Mouse (Mus musculus) embryonic facial prominence, embryonic 11.5 days (tissue): ENCODE results near the gene Hap1. TPM values are rescaled to one million over a fixed set of nuclear protein-coding genes. Genes with fewer than 3 reads are reported as not detected.
"Not testable (repeated sequence)": the region's sequence is repeated elsewhere in the genome, so short reads cannot be mapped to it uniquely, and the experiment has no call there.

Experiments used
- ATAC-seq: fragments of 200-750 bp; cut with Nextera tagmentation; replicated peaks from 2 replicates; pipeline ENCODE4 v1.8.0; 2017; ENCODE audit warnings: low read depth; ENCODE audit not compliant: insufficient number of reproducible peaks, low FRiP score, low TSS enrichment
- DNase-seq: peaks from one replicate; pipeline ENCODE4 v3.0.0-alpha.2; 2015; ENCODE audit warnings: low spot score
- H3K27ac ChIP-seq: fragments of 300-500 bp; sonication (generic); replicated peaks from 2 replicates; pipeline ENCODE4 v1.5.1; 2014; ENCODE audit warnings: mild to moderate bottlenecking, low read depth, low read length, control low read depth
- H3K27me3 ChIP-seq: fragments of 300-500 bp; sonication (generic); 2 replicates; pipeline ENCODE4 v1.6.1; 2014; ENCODE audit warnings: mild to moderate bottlenecking, low read length, moderate library complexity, mixed read lengths; ENCODE audit not compliant: control insufficient read depth, insufficient read depth
- H3K36me3 ChIP-seq: fragments of 300-500 bp; sonication (generic); replicated peaks from 2 replicates; pipeline ENCODE4 v1.6.1; 2014; ENCODE audit warnings: low read depth, mild to moderate bottlenecking, low read length, moderate library complexity, mixed read lengths; ENCODE audit not compliant: control insufficient read depth, insufficient read depth
- H3K4me1 ChIP-seq: fragments of 300-500 bp; sonication (generic); 2 replicates; pipeline ENCODE4 v1.6.1; 2014; ENCODE audit warnings: low read length, mixed read lengths; ENCODE audit not compliant: control insufficient read depth, insufficient read depth
- H3K4me2 ChIP-seq: fragments of 300-500 bp; sonication (generic); 2 replicates; pipeline ENCODE4 v1.6.1; 2014; ENCODE audit warnings: low read depth, mild to moderate bottlenecking, control low read depth, low read length, moderate library complexity
- H3K4me3 ChIP-seq: fragments of 300-500 bp; sonication (generic); 2 replicates; pipeline ENCODE4 v1.5.1; 2014; ENCODE audit warnings: low read depth, low read length, control low read depth
- H3K9ac ChIP-seq: fragments of 300-500 bp; sonication (generic); replicated peaks from 2 replicates; pipeline ENCODE4 v1.6.1; 2014; ENCODE audit warnings: mild to moderate bottlenecking, control low read depth, low read length
- H3K9me3 ChIP-seq: fragments of 300-500 bp; sonication (generic); replicated peaks from 2 replicates; pipeline ENCODE4 v1.6.1; 2016; ENCODE audit warnings: mild to moderate bottlenecking, low read length, inconsistent platforms, mixed read lengths; ENCODE audit not compliant: control insufficient read depth
- WGBS: fragments of 180-500 bp; shearing (Covaris S2); extraction: QIAGEN DNeasy Blood & Tissue Kit; methylation state at CpG from one replicate; pipeline ENCODE4 v1.1.7; 2014; 5-methylcytosine and 5-hydroxymethylcytosine counted together
- polyA plus RNA-seq: library from polyadenylated mRNA; unstranded; fragments of >200 nt; fragmentation: Nextera tagmentation; extraction: Ambion mirVana; gene quantifications from 2 replicates; pipeline ENCODE4 v1.2.1, GENCODE M21; 2014

Gene Hap1
- polyA plus RNA-seq, 1 experiment from 2014 or later, result 5.5 TPM

DNA sequence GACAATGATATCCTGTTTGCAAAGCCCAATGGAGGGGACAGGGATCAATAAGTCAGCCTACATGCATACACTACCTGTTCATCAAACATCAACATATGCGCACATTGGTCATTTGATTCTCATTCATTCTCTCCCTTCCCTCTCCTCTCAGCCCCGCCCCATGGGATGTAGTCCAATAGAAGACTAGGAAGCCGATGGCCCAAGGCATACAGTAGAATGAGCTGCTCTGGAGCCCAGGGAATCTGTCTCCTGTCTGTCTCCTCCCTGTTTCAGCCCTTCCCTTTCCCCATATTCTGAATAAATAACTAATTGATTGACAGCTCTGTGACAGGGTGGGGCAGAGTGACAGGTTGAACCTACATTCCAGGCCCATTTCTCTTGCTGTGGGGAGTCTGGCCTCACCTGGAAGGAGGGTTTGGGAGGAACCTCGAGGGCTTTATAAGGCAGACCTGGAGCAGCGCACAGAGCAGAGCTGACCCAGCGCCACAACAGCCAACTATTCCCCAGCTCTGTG is 21.9 kb downstream of the Hap1 start, which contains the start of gene Gast:
TSS of gene Gast (plus strand) at position 464 of the 514 bp plus-strand sequence.
- H3K36me3 ChIP-seq, result no peaks in the 10 kb centered on the region
- H3K4me3 ChIP-seq, result no peak within 1 kb of the TSS
- H3K4me2 ChIP-seq, result no peak within 1 kb of the TSS
- no peak within 1 kb of the TSS for H3K27ac ChIP-seq
- H3K27me3 ChIP-seq, result no peaks in the 10 kb centered on the region
- 75% methylated on average over 6 of the region's 6 CpGs for WGBS
- no peak for DNase-seq
- no peaks in the 10 kb centered on the region for H3K4me1 ChIP-seq
- H3K9ac ChIP-seq, result no peak within 1 kb of the TSS
- no peak for ATAC-seq
- no peaks in the 10 kb centered on the region for H3K9me3 ChIP-seq

DNA sequence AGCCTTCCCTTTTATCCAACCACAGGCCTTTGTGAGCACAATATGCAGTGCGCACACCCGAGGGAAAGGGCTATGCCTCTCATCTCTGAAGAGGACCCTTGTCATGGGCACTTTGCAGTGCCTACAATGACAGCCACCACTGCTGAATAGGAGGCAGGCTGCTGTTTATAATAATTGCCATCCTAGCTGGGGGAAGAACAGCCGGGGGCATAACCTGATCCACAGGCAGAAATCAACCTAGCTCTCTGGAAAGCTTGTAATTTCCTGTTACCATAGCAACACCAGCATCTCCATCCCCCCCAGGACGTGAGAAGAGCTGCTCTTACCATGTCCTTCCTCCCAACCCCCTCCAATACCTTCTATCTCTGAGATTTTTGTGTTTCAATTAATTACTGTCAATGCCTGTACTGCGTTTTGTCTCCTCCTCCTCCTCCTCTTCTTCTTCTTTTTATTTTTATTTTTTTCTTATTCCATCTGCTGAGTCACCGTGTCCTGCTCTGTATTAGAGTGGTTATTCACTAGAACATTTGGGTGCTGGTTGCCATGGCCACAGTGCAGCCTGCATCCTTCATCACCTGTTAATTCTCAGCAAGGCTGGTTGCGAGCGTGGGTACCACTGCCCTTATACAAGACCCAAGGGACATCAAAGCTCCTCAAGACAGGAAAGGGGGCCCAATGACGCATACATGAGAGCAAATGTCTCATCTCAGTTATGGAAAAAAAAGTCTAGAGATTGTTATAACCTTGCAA is 23.0 kb downstream of the Hap1 start:
- H3K4me1 ChIP-seq, result no peaks in the 10 kb centered on the region
- WGBS, result 51% methylated on average over 9 of the region's 9 CpGs
- no peak overlapping the region for H3K4me3 ChIP-seq
- H3K27ac ChIP-seq, result no peak overlapping the region
- no peaks in the 10 kb centered on the region for H3K36me3 ChIP-seq
- DNase-seq (peak; percentile 57), ATAC-seq (peak; percentile 27)
- H3K9ac ChIP-seq, result no peak overlapping the region; the same call in 1 of the 2 replicates
- no peaks in the 10 kb centered on the region for H3K27me3 ChIP-seq
- H3K4me2 ChIP-seq, result no peak overlapping the region
- no peaks in the 10 kb centered on the region for H3K9me3 ChIP-seq

DNA sequence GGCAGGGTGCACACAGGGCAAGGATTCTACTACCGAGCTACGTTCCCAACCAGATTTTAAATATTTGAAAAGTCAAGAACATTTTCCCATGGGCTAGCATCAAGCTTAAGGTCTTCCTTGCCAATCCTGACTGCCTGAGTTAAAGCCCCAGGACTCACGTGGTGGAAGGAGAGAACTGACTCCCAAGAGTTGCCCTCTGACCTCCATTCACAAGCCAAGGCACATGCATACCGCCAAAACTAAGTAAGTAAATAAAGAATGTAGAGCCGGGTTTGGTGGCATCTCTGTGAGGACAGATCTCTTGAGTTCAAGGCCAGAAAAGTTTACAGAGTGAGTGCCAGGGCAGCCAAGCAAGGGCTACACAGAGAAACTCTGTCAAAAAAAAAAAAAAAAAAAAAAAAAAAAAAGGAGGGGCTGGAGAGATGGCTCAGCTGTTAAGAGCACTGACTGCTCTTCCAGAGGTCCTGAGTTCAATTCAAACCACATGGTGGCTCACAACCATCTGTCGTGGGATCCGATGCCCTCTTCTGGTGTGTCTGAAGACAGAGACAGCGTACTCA is 25.0 kb downstream of the Hap1 start:
- H3K9ac ChIP-seq, H3K9me3 ChIP-seq, H3K36me3 ChIP-seq, H3K4me1 ChIP-seq, H3K27ac ChIP-seq, ATAC-seq, H3K4me2 ChIP-seq, DNase-seq, H3K27me3 ChIP-seq, H3K4me3 ChIP-seq: not testable (repeated sequence)
- 48% methylated on average over 8 of the region's 8 CpGs for WGBS

DNA sequence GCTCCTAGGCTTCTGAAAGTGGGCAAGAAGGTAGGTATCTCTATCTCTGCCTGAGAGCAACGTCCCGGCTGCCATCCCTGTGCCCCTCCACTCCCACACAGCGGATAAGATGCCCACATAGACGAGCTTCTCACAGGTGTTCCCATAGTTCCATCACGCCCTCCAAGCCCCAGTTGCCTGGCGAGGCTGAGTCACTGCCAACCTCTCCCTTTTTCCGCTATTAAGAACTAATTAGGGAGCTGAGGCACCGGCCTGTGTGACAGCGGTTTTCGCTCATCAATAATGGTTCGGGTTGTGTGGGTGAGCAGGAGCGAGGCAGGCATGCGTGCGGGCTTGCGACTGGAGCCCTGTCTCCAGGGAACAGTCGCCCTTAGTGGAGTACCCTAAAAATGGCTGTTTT is 25.7 kb downstream of the Hap1 start:
- no peak overlapping the region for H3K4me3 ChIP-seq
- H3K4me1 ChIP-seq, result no peaks in the 10 kb centered on the region
- no peak for ATAC-seq
- H3K27me3 ChIP-seq, result no peaks in the 10 kb centered on the region
- no peak overlapping the region for H3K9ac ChIP-seq
- no peak overlapping the region for H3K27ac ChIP-seq
- no peak for DNase-seq
- no peaks in the 10 kb centered on the region for H3K36me3 ChIP-seq
- no peak overlapping the region; the same call in 1 of the 2 replicates for H3K4me2 ChIP-seq
- WGBS, result 65% methylated on average over 16 of the region's 16 CpGs
- H3K9me3 ChIP-seq, result no peaks in the 10 kb centered on the region

DNA sequence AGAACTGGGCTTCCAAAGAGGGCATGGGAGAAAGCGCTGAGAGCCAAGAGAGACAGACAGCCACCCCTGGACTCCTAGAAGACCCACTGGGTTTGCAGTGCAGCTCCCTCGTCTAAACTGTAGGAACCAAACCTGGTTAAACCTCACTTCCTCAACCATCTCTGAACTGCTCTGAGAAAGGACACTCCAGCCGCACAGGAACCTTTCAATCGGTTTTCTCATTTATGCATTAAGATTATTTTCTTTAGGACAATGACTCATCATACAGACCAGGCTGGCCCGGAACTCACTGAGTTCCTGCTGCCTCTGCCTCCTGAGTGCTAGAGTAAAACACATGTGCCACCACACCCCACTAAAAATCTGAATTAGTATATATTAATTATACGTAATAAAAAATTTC is 28.2 kb downstream of the Hap1 start:
- 82% methylated on average over 6 of the region's 6 CpGs for WGBS
- Histone ChIP-seq H3K9ac (no peak overlapping the region), H3K27ac (no peak overlapping the region), H3K4me3 (no peak overlapping the region), H3K4me2 (no peak overlapping the region), H3K4me1 (no peaks in the 10 kb centered on the region), H3K27me3 (no peaks in the 10 kb centered on the region), H3K9me3 (no peaks in the 10 kb centered on the region), H3K36me3 (no peaks in the 10 kb centered on the region)
- ATAC-seq, result no peak
- DNase-seq, result no peak

GRCm38 (mm10) chr11:100327316-100327715 is 28.6 kb downstream of the Hap1 start:
- H3K27me3 ChIP-seq, result no peaks in the 10 kb centered on the region
- H3K9me3 ChIP-seq, result no peaks in the 10 kb centered on the region
- 74% methylated on average over 11 of the region's 11 CpGs for WGBS
- H3K4me2 ChIP-seq, result no peak overlapping the region
- ATAC-seq (no peak), DNase-seq (no peak)
- H3K9ac ChIP-seq, result no peak overlapping the region
- no peak overlapping the region for H3K4me3 ChIP-seq
- no peaks in the 10 kb centered on the region for H3K4me1 ChIP-seq
- H3K27ac ChIP-seq, result no peak overlapping the region
- no peaks in the 10 kb centered on the region for H3K36me3 ChIP-seq

- 80% methylated on average over 11 of the region's 11 CpGs for WGBS
- H3K4me3 ChIP-seq, result no peak overlapping the region
- H3K9ac ChIP-seq, result no peak overlapping the region
- ATAC-seq (no peak), DNase-seq (no peak)
- H3K27me3 ChIP-seq, result no peaks in the 10 kb centered on the region
- H3K9me3 ChIP-seq, result no peaks in the 10 kb centered on the region
- H3K4me1 ChIP-seq, result no peaks in the 10 kb centered on the region
- no peak overlapping the region for H3K27ac ChIP-seq
- no peak overlapping the region for H3K4me2 ChIP-seq
- no peaks in the 10 kb centered on the region for H3K36me3 ChIP-seq
These were observed 30.8 kb downstream of the Hap1 start for GRCm38 (mm10) chr11:100325062-100325629.

- DNase-seq (peak; percentile 80), ATAC-seq (no peak)
- Histone ChIP-seq H3K4me1 (no peaks in the 10 kb centered on the region), H3K4me2 (no peak overlapping the region), H3K27ac (no peak overlapping the region), H3K9me3 (no peaks in the 10 kb centered on the region), H3K9ac (no peak overlapping the region), H3K27me3 (no peaks in the 10 kb centered on the region), H3K36me3 (no peaks in the 10 kb centered on the region), H3K4me3 (no peak overlapping the region)
- WGBS, result 16% methylated on average over 3 of the region's 3 CpGs
These were observed 32.4 kb downstream of the Hap1 start for GRCm38 (mm10) chr11:100323578-100323977.
